Mouse (Mus musculus) T-helper 17 cell (primary cell): ENCODE measurements around the gene Ms4a4c.

ENCODE experiments used
- in situ Hi-C, 2 experiments: fragments of 300-600 bp; cut with MboI, MseI; formaldehyde crosslinking; loops; 1 replicate in 1 of 2; 2 replicates in 1 of 2; pipeline ENCODE4 v1.15.1; 2025; ENCODE audit warnings: high pct_unique_total_duplicates in 2 of 2

Ms4a4c gene

DNA sequence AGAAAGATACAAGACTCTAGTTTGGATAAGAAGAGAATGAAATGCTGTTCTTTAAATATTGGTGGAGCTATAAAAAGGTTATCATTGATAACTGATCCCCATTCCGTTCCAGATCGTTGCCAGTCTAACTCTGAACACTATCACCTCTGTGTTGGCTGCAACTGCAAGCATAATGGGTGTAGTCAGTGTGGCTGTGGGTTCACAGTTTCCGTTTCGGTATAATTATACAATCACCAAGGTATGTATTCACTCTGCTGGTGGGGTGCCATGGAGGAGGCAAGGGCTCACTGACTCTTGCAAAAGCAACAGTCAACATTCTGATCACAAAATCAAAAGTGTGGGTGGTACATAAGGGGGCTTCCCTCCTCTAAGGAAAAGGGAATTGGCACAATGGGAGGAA, 54.5 kb downstream of the Ms4a4c start:
- in situ Hi-C loops: loop anchor here (5.0 to 25.0 kb wide), 3 partner anchors 42 to 872 kb away; partner anchors contain the start of genes Cyb561a3 (in 1 of the 2) and Tmem138 (in 1 of the 2)

DNA sequence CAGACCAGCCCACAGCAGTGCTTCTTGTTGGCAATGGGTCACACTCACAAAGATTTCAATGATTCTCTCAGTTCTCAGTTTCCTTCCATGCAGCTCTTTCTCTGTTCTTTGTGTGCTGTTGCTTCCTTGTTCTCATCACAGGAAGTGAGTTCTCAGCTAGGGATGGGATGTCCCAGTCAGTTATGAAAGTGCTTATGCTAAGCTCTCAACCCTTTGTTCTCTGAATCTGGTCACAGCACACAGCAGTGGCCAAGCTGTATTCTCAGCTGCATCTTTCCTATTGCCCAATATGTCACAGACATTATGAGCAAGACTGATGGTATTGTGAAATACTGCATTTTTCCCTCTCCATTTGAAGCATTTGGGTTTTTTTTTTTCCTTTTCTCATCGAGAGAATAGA, 60.2 kb downstream of the Ms4a4c start:
- in situ Hi-C loops: loop anchor here in 1 of 2 experiments (5.0 to 25.0 kb wide), 2 partner anchors 92 to 877 kb away; partner anchors contain the start of genes Cyb561a3 and Tmem138

DNA sequence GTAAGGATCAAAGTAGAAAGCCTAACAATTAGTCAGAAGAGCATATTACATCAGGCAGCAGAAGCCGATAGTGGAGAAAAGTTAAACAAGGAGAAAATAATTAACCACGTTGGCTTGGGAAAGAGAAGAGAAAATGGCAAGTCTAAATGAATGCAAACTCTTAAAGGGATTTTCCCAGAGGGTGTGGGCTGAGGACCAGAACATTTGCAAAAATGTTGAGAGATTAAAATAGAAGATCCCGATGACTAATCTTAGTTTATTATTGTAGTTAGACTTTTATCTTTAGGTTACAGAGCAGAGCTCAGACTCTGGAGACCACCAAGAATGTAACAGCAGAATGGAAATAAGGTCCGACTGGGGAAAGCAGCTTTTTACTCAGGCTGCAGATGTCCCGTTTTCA, 61.9 kb downstream of the Ms4a4c start:
- in situ Hi-C loops: loop anchor here in 1 of 2 experiments (25.0 kb wide), 1 partner anchor 879 kb away; the partner anchor contains the start of genes Cyb561a3 and Tmem138

DNA sequence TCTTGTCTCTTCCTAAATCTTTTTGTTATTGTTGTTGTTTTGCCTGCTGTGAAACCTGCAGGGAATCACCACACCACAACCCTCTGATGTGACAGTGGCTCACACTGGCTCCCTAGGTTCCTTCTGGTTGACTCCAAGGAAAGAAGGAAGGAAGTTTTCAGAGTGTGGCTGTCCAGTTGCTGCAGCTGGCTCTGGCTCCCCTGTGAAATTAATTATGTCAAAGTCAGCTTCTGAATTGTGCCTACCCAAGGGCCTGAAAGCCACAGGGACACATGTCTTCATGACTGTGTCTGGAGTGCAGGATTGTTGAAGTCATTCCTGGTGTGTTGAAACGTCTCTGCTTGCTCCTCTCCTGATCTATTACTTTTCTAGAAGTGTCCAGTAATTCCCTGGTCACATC, 63.8 kb downstream of the Ms4a4c start:
- in situ Hi-C loops: loop anchor here in 1 of 2 experiments (25.0 kb wide), 1 partner anchor 881 kb away; the partner anchor contains the start of genes Cyb561a3 and Tmem138

DNA sequence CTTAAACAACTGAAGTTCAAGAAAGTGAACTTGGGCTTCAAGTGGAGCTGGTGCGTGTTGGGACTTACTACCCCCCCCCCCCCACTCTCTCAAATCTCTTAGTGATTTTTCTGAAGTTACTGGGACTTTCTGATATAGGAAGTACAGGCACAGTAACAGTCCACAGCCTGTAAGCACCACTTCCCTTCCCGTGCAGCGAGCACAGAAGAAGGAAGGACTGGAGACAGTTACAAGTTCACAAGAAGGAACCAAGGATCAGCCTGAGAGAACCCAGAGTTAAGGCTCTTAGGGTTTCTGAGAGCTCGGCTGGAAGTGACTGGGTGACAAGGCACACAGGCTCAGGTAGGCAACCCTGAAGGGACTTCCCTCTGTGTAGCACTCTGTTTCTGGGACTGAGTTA, 64.6 kb downstream of the Ms4a4c start, which contains the start of gene Ms4a6c:
Ms4a6c (plus strand) TSS at position 152 of the 400 bp plus-strand sequence.
- in situ Hi-C loops: loop anchor here in 1 of 2 experiments (25.0 kb wide), 1 partner anchor 882 kb away; the partner anchor contains the start of genes Cyb561a3 and Tmem138
